Mouse (Mus musculus) forebrain, embryonic 10.5 days (tissue): Measurements from ENCODE around the gene Ccz1. TPM values are rescaled to one million over a fixed set of nuclear protein-coding genes. Genes with fewer than 3 reads are reported as not detected.

ENCODE experiments used
- DNase-seq: peaks from one replicate; pipeline ENCODE4 v3.0.0-alpha.2; 2017; ENCODE audit warnings: low spot score; ENCODE audit errors: extremely low spot score
- H3K27ac ChIP-seq: fragments of 300-500 bp; sonication (generic); 2 replicates; pipeline ENCODE4 v1.5.1; 2016; ENCODE audit warnings: mild to moderate bottlenecking
- H3K27me3 ChIP-seq: fragments of 300-500 bp; sonication (generic); 2 replicates; pipeline ENCODE4 v1.6.1; 2016; ENCODE audit warnings: mild to moderate bottlenecking; ENCODE audit not compliant: poor library complexity, severe bottlenecking
- H3K36me3 ChIP-seq: fragments of 300-500 bp; sonication (generic); replicated peaks from 2 replicates; pipeline ENCODE4 v1.6.1; 2016; ENCODE audit warnings: mild to moderate bottlenecking, moderate library complexity
- H3K4me1 ChIP-seq: fragments of 300-500 bp; sonication (generic); 2 replicates; pipeline ENCODE4 v1.6.1; 2016
- H3K4me3 ChIP-seq: fragments of 300-500 bp; sonication (generic); 2 replicates; pipeline ENCODE4 v1.5.1; 2016; ENCODE audit warnings: mild to moderate bottlenecking, moderate library complexity
- H3K9me3 ChIP-seq: fragments of 300-500 bp; sonication (generic); 2 replicates; pipeline ENCODE4 v1.6.1; 2016; ENCODE audit warnings: mild to moderate bottlenecking, moderate library complexity
- WGBS: fragments of 180-500 bp; shearing (Covaris S2); methylation state at CpG from one replicate; pipeline ENCODE4 v1.1.7; 2016; 5-methylcytosine and 5-hydroxymethylcytosine counted together
- polyA plus RNA-seq: library from polyadenylated mRNA; unstranded; fragments of >200 nt; fragmentation: Nextera tagmentation; extraction: Ambion mirVana; gene quantifications from 2 replicates; pipeline ENCODE4 v1.2.1, GENCODE M21; 2016

The Ccz1 gene
- polyA plus RNA-seq, 1 experiment from 2014 or later, result 104 TPM

GRCm38 (mm10) chr5:143989046-143989445, 25.6 kb downstream of the Ccz1 start:
- Histone ChIP-seq H3K9me3 (no peaks in the 10 kb centered on the region), H3K4me3 (no peak overlapping the region), H3K36me3 (peaks cover 99% of the 10 kb centered on the region), H3K4me1 (no peaks in the 10 kb centered on the region), H3K27ac (no peak overlapping the region), H3K27me3 (no peaks in the 10 kb centered on the region)
- DNase-seq, result no peak
- 89% methylated on average over 4 of the region's 4 CpGs for WGBS

GRCm38 (mm10) chr5:143987596-143987995, 27.1 kb downstream of the Ccz1 start:
- 94% methylated on average over 3 of the region's 3 CpGs for WGBS

DNA sequence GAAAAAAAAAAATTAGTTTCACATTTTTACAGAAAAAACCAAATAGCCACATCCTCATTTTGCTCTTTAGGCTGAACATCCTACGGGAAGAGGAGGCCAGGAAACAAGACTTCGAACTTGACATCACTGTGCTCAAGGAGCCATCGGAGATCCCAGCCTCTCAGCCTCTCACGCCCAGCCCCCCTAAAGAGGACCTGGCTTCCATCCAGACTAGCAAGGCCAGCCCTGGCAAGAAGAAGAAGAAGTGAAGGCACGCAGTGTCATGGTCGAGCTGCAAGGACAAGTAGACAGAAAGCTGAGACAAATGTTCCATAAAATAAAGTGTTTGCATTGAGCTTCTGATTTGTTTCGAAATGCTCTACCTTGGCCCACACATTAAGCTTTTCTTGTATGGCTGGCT, 29.3 kb downstream of the Ccz1 start:
- no peak for DNase-seq
- Histone ChIP-seq H3K27ac (no peak overlapping the region), H3K4me1 (peaks cover 8% of the 10 kb centered on the region), H3K27me3 (no peaks in the 10 kb centered on the region), H3K4me3 (no peak overlapping the region), H3K9me3 (no peaks in the 10 kb centered on the region), H3K36me3 (peaks cover 72% of the 10 kb centered on the region)
- 90% methylated on average over 7 of the region's 7 CpGs for WGBS

More at GRCm38 (mm10) chr5:143987596-143987995, 27.1 kb downstream of the Ccz1 start:
- Histone ChIP-seq H3K27me3 (no peaks in the 10 kb centered on the region), H3K36me3 (peaks cover 94% of the 10 kb centered on the region), H3K4me1 (no peaks in the 10 kb centered on the region), H3K27ac (no peak overlapping the region), H3K4me3 (no peak overlapping the region), H3K9me3 (no peaks in the 10 kb centered on the region)
- no peak for DNase-seq

DNA sequence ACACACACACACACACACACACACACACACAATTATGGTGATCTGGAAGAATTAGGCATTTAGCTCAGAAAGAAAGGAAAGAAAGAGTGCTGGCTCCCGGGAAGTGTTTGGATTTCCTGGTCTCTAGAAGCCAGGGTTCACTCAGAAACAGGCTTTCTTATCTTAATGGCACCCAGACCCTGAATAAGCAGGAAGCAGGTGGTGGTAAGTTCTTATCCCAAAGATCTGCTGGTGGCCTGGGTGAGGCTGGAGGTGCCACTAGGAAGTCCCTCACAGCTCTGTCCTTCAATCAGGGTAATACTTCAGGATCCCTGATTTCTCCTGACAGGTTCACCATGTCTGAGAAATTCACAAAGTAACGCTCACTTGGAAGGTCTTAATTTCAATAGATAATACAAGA, 32.3 kb downstream of the Ccz1 start:
- Histone ChIP-seq H3K4me1 (peaks cover 8% of the 10 kb centered on the region), H3K4me3 (no peak overlapping the region), H3K36me3 (peaks cover 42% of the 10 kb centered on the region), H3K27me3 (no peaks in the 10 kb centered on the region), H3K27ac (no peak overlapping the region), H3K9me3 (no peaks in the 10 kb centered on the region)
- 92% methylated on average over 2 of the region's 2 CpGs for WGBS
- no peak for DNase-seq

- WGBS, result 34% methylated on average over 9 of the region's 9 CpGs
- Histone ChIP-seq H3K9me3 (no peaks in the 10 kb centered on the region), H3K4me1 (peaks cover 8% of the 10 kb centered on the region), H3K4me3 (no peak overlapping the region), H3K36me3 (peaks cover 27% of the 10 kb centered on the region), H3K27ac (peak overlapping the region; percentile 40; the same call in 1 of the 2 replicates), H3K27me3 (no peaks in the 10 kb centered on the region)
- no peak for DNase-seq
These were observed 33.8 kb downstream of the Ccz1 start for GRCm38 (mm10) chr5:143980858-143981257.

DNA sequence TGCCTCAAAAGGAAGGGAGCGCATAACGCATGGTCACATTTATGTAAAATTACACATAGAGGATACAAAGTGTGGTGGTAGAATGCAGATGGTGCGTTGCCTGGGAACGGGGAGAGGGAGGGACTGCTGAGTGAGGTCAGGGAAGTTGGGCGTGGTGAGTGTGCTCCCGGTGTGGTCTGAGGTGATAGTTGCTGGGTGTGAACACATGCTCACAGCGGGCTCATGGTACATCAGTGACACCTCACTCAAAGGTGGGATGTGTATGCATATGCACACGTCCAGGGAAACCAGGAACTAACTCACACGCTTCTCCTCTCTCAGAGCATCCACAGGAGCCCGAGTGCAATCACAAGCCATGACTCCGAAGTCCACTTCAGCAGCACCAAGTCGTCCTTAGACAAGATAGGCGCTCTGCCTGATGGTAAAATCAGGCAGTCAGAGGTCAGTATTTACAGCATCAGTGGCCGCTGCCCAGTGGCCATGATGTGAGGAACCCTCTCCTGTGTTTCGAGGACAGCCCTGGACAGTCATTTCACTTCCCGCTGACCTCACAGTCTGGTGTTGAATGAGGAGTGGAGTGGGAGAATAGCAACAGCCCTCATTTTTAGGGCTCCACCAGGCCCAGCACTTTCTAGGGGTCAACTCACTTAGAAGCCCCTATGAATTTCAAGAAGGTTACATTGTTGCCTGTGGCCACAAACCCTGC, 37.8 kb downstream of the Ccz1 start:
- no peaks in the 10 kb centered on the region for H3K9me3 ChIP-seq
- no peaks in the 10 kb centered on the region for H3K27me3 ChIP-seq
- H3K4me1 ChIP-seq, result peaks cover 8% of the 10 kb centered on the region
- no peak for DNase-seq
- 84% methylated on average over 16 of the region's 16 CpGs for WGBS
- no peak overlapping the region for H3K4me3 ChIP-seq
- H3K27ac ChIP-seq, result no peak overlapping the region
- H3K36me3 ChIP-seq, result no peaks in the 10 kb centered on the region

DNA sequence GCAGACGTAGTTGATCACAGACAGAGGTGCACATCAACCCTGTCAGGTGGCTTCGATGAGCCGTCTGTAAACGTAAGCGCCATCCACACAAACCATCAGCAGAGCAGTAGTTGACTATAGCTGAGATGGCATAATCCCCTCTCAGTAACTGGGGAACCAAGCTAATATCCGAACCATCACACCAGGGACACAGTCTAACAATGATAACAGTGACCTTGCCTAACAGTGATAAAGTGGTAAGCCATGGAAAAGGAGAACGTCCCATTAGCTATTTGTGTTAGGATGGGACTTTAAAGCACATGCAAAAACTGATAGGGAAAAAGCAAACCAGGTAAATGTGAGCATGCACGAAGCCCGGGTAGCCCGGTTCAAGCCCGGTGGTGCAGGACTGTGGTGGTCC, 38.4 kb downstream of the Ccz1 start:
- no peak overlapping the region for H3K4me3 ChIP-seq
- no peak for DNase-seq
- no peak overlapping the region for H3K27ac ChIP-seq
- no peaks in the 10 kb centered on the region for H3K27me3 ChIP-seq
- H3K9me3 ChIP-seq, result no peaks in the 10 kb centered on the region
- H3K36me3 ChIP-seq, result no peaks in the 10 kb centered on the region
- H3K4me1 ChIP-seq, result peaks cover 8% of the 10 kb centered on the region
- 92% methylated on average over 11 of the region's 11 CpGs for WGBS

- Histone ChIP-seq H3K4me1 (peaks cover 2% of the 10 kb centered on the region), H3K27ac (no peak overlapping the region), H3K27me3 (no peaks in the 10 kb centered on the region), H3K9me3 (no peaks in the 10 kb centered on the region), H3K36me3 (no peaks in the 10 kb centered on the region), H3K4me3 (no peak overlapping the region)
- no peak for DNase-seq
- WGBS, result 74% methylated on average over 2 of the region's 2 CpGs
These were observed 39.1 kb downstream of the Ccz1 start for GRCm38 (mm10) chr5:143975631-143975933.

- Histone ChIP-seq H3K4me3 (no peak overlapping the region), H3K27ac (no peak overlapping the region), H3K27me3 (no peaks in the 10 kb centered on the region), H3K4me1 (no peaks in the 10 kb centered on the region), H3K9me3 (no peaks in the 10 kb centered on the region), H3K36me3 (no peaks in the 10 kb centered on the region)
- DNase-seq, result peak; percentile 76
- 52% methylated on average over 4 of the region's 4 CpGs for WGBS
These were observed 39.6 kb downstream of the Ccz1 start for GRCm38 (mm10) chr5:143974931-143975630.

- 90% methylated on average over 3 of the region's 3 CpGs for WGBS
- no peak overlapping the region for H3K4me3 ChIP-seq
- DNase-seq, result no peak
These were observed 42.0 kb downstream of the Ccz1 start for GRCm38 (mm10) chr5:143972628-143973027.

DNA sequence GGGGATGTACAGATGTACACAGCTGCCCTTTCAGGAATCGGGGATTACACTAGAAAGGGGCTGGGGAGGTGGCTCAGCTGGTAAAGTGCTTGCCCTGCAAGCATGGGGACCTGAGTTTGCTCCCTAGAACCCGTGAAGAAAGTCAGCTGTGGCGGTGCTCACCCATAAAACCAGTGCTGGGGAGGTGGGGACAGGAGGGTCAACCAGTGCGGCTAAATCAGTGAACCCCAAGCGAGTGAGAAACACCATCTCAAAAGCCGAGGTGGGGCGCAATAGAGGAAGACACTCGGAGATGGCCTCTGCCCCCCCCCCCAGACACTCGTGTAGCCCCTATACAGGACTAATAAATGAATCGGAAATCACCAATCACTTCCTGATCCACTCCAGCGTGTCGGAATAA, 48.0 kb downstream of the Ccz1 start:
- no peaks in the 10 kb centered on the region for H3K4me1 ChIP-seq
- no peaks in the 10 kb centered on the region for H3K36me3 ChIP-seq
- no peak overlapping the region for H3K4me3 ChIP-seq
- no peaks in the 10 kb centered on the region for H3K27me3 ChIP-seq
- WGBS, result 92% methylated on average over 12 of the region's 12 CpGs
- DNase-seq, result no peak
- no peaks in the 10 kb centered on the region for H3K9me3 ChIP-seq
- H3K27ac ChIP-seq, result no peak overlapping the region

More at GRCm38 (mm10) chr5:143972628-143973027, 42.0 kb downstream of the Ccz1 start:
- H3K9me3 ChIP-seq, result no peaks in the 10 kb centered on the region
- H3K4me1 ChIP-seq, result no peaks in the 10 kb centered on the region
- no peaks in the 10 kb centered on the region for H3K36me3 ChIP-seq
- H3K27me3 ChIP-seq, result no peaks in the 10 kb centered on the region
- H3K27ac ChIP-seq, result no peak overlapping the region

DNA sequence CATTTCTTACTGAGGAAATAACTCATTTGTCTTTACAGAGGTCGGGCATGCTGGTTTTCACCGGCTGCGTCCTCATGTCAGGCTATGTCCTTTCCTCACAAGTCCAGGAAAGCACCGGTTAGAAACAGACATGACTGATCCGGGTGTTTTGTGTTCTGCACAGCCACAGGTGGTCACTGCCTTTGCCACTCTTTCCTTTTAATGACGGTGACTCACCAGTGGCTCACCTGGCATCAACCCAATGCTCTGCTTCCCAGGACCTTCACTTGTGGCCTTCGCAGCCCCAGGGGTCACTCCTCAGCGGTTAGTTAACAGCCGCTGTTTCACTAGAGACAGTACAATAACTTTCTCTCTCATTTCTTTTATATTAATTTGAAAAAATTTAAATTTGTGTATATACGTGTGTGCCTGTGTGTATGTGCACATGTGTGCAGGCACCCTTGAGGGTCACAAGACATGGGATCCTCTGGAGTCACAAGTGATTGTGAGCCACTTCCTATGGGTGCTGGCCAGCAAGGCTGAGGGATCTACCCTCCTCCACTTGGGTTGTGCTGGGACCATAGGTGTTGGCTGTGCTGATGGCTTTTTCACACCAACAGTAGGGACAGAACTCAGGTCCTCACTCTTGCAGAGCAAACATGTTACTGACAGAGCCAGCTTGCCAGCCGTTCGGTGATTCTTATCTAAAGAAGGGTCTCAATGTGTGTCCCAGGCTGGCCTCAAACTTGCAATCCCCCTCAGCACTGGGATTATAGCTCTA, 48.9 kb downstream of the Ccz1 start:
- H3K4me1 ChIP-seq, result no peaks in the 10 kb centered on the region
- DNase-seq, result no peak
- H3K4me3 ChIP-seq, result no peak overlapping the region
- H3K36me3 ChIP-seq, result no peaks in the 10 kb centered on the region
- 89% methylated on average over 12 of the region's 12 CpGs for WGBS
- H3K27ac ChIP-seq, result no peak overlapping the region
- H3K27me3 ChIP-seq, result no peaks in the 10 kb centered on the region
- no peaks in the 10 kb centered on the region for H3K9me3 ChIP-seq

- Histone ChIP-seq H3K4me1 (no peaks in the 10 kb centered on the region), H3K27ac (no peak overlapping the region), H3K4me3 (no peak overlapping the region), H3K9me3 (peaks cover 16% of the 10 kb centered on the region), H3K36me3 (no peaks in the 10 kb centered on the region), H3K27me3 (no peaks in the 10 kb centered on the region)
- DNase-seq, result no peak
- WGBS, result 88% methylated on average over 8 of the region's 8 CpGs
These were observed 53.5 kb downstream of the Ccz1 start for GRCm38 (mm10) chr5:143961176-143961575.
